Mouse (Mus musculus) CD8-positive naive resting alpha-beta T cell, adult 2 months (primary cell): ENCODE results near the gene AC124108.1.

ENCODE experiments used
- DNase-seq, 2 experiments: peaks; one replicate each; pipeline ENCODE4 v3.0.0; 2022; ENCODE audit warnings: low read depth in 2 of 2, low spot score in 2 of 2

The AC124108.1 gene

GRCm38 (mm10) chr1:132200562-132201510 is 9.6 kb downstream of the AC124108.1 start:
- no peak for DNase-seq

- DNase-seq = no peak
These were observed 10.2 kb downstream of the AC124108.1 start for GRCm38 (mm10) chr1:132201511-132201860.

- no peak for DNase-seq
These were observed 10.7 kb downstream of the AC124108.1 start for GRCm38 (mm10) chr1:132201936-132202335.

- DNase-seq = no peak
These were observed 11.5 kb downstream of the AC124108.1 start for GRCm38 (mm10) chr1:132202771-132203170.

- DNase-seq = no peak
These were observed 14.7 kb downstream of the AC124108.1 start for GRCm38 (mm10) chr1:132205958-132206357.

- no peak for DNase-seq
These were observed 15.6 kb downstream of the AC124108.1 start for GRCm38 (mm10) chr1:132206828-132207227.

- DNase-seq = no peak
These were observed 16.9 kb downstream of the AC124108.1 start for GRCm38 (mm10) chr1:132208154-132208553.

- no peak for DNase-seq
These were observed 18.1 kb downstream of the AC124108.1 start for GRCm38 (mm10) chr1:132209400-132209799.

GRCm38 (mm10) chr1:132210922-132211321 is 19.7 kb downstream of the AC124108.1 start:
- DNase-seq = no peak

GRCm38 (mm10) chr1:132211672-132212071 is 20.4 kb downstream of the AC124108.1 start:
- DNase-seq = no peak

- DNase-seq = no peak
These were observed 21.0 kb downstream of the AC124108.1 start for GRCm38 (mm10) chr1:132212218-132212617.

GRCm38 (mm10) chr1:132213076-132213475 is 21.8 kb downstream of the AC124108.1 start:
- DNase-seq = no peak

GRCm38 (mm10) chr1:132216276-132216675 is 25.0 kb downstream of the AC124108.1 start:
- DNase-seq = no peak

- no peak for DNase-seq
These were observed 30.4 kb downstream of the AC124108.1 start for GRCm38 (mm10) chr1:132221627-132222026.

- no peak for DNase-seq
These were observed 30.9 kb downstream of the AC124108.1 start for GRCm38 (mm10) chr1:132222166-132222565.

- no peak for DNase-seq
These were observed 35.2 kb downstream of the AC124108.1 start for GRCm38 (mm10) chr1:132226297-132227080.

- no peak for DNase-seq
These were observed 38.4 kb downstream of the AC124108.1 start, which contains the start of gene Gm10188 for GRCm38 (mm10) chr1:132229667-132230066. Gene Gm10188 (minus strand): TSS chr1:132229767.

GRCm38 (mm10) chr1:132231470-132232274 is 40.4 kb downstream of the AC124108.1 start:
- no peak for DNase-seq

GRCm38 (mm10) chr1:132233566-132233965 is 42.3 kb downstream of the AC124108.1 start:
- no peak for DNase-seq

GRCm38 (mm10) chr1:132234757-132235273 is 43.6 kb downstream of the AC124108.1 start:
- DNase-seq = no peak
